Mouse (Mus musculus) liver, embryonic 11.5 days (tissue): ENCODE results near the gene Tnfsf18. TPM values are rescaled to one million over a fixed set of nuclear protein-coding genes. Genes with fewer than 3 reads are reported as not detected.

Experiments
- ATAC-seq: fragments of 200-750 bp; cut with Nextera tagmentation; replicated peaks from 2 replicates; pipeline ENCODE4 v1.8.0; 2017; ENCODE audit warnings: moderate number of reproducible peaks, mild to moderate bottlenecking, moderate TSS enrichment, moderate library complexity; ENCODE audit not compliant: low FRiP score
- DNase-seq: peaks from one replicate; pipeline ENCODE4 v3.0.0-alpha.2; 2017; ENCODE audit warnings: low spot score
- H3K27ac ChIP-seq: fragments of 300-500 bp; sonication (generic); 2 replicates; pipeline ENCODE4 v1.5.1; 2014; ENCODE audit warnings: mild to moderate bottlenecking, low read depth, low read length, control low read depth
- H3K27me3 ChIP-seq: fragments of 300-500 bp; sonication (generic); replicated peaks from 2 replicates; pipeline ENCODE4 v1.6.1; 2014; ENCODE audit warnings: low read length, mixed read lengths; ENCODE audit not compliant: control insufficient read depth, insufficient read depth
- H3K36me3 ChIP-seq: fragments of 300-500 bp; sonication (generic); 2 replicates; pipeline ENCODE4 v1.6.1; 2014; ENCODE audit warnings: mild to moderate bottlenecking, low read length, moderate library complexity, mixed read lengths; ENCODE audit not compliant: control insufficient read depth, insufficient read depth
- H3K4me1 ChIP-seq: fragments of 300-500 bp; sonication (generic); replicated peaks from 2 replicates; pipeline ENCODE4 v1.6.1; 2014; ENCODE audit warnings: low read length, mixed read lengths; ENCODE audit not compliant: control insufficient read depth, insufficient read depth
- H3K4me2 ChIP-seq: fragments of 300-500 bp; sonication (generic); 2 replicates; pipeline ENCODE4 v1.6.1; 2014; ENCODE audit warnings: mild to moderate bottlenecking, control low read depth, moderate library complexity
- H3K4me3 ChIP-seq: fragments of 300-500 bp; sonication (generic); 2 replicates; pipeline ENCODE4 v1.5.1; 2014; ENCODE audit warnings: low read depth, low read length, control low read depth
- H3K9ac ChIP-seq: fragments of 300-500 bp; sonication (generic); 2 replicates; pipeline ENCODE4 v1.6.1; 2014; ENCODE audit warnings: low read depth, low read length, control low read depth
- H3K9me3 ChIP-seq: fragments of 300-500 bp; sonication (generic); 2 replicates; pipeline ENCODE4 v1.6.1; 2016; ENCODE audit warnings: low read length, inconsistent platforms, mixed read lengths; ENCODE audit not compliant: control insufficient read depth
- WGBS: fragments of 180-500 bp; shearing (Covaris S2); extraction: QIAGEN DNeasy Blood & Tissue Kit; methylation state at CpG from one replicate; pipeline ENCODE4 v1.1.7; 2014; 5-methylcytosine and 5-hydroxymethylcytosine counted together
- polyA plus RNA-seq: library from polyadenylated mRNA; unstranded; fragments of >200 nt; fragmentation: Nextera tagmentation; extraction: Ambion mirVana; gene quantifications from 2 replicates; pipeline ENCODE4 v1.2.1, GENCODE M21; 2014

The Tnfsf18 gene
- polyA plus RNA-seq, result not detected in 2 replicates

GRCm38 (mm10) chr1:161494343-161494742, at the start of gene Tnfsf18:
Tnfsf18 (plus strand) TSS chr1:161494655.
- Histone ChIP-seq H3K27ac (no peak within 1 kb of the TSS), H3K36me3 (no peaks in the 10 kb centered on the region), H3K4me2 (no peak within 1 kb of the TSS), H3K4me1 (no peaks in the 10 kb centered on the region), H3K9ac (no peak within 1 kb of the TSS), H3K9me3 (no peaks in the 10 kb centered on the region), H3K4me3 (no peak within 1 kb of the TSS), H3K27me3 (no peaks in the 10 kb centered on the region)
- ATAC-seq, result no peak; the same call in 1 of the 2 replicates
- WGBS, result 52% methylated on average over 8 of the region's 8 CpGs
- DNase-seq, result no peak

GRCm38 (mm10) chr1:161444858-161445257, 49.6 kb upstream of the Tnfsf18 start:
- no peaks in the 10 kb centered on the region for H3K36me3 ChIP-seq
- ATAC-seq (no peak), DNase-seq (no peak)
- no peak overlapping the region for H3K4me2 ChIP-seq
- H3K4me3 ChIP-seq, result no peak overlapping the region
- no peaks in the 10 kb centered on the region for H3K27me3 ChIP-seq
- WGBS, result 73% methylated on average over 7 of the region's 7 CpGs
- H3K9me3 ChIP-seq, result no peaks in the 10 kb centered on the region
- H3K4me1 ChIP-seq, result no peaks in the 10 kb centered on the region
- H3K9ac ChIP-seq, result no peak overlapping the region
- H3K27ac ChIP-seq, result no peak overlapping the region

GRCm38 (mm10) chr1:161451683-161452245, 42.7 kb upstream of the Tnfsf18 start:
- 31% methylated on average over 3 of the region's 3 CpGs for WGBS
- no peaks in the 10 kb centered on the region for H3K27me3 ChIP-seq
- ATAC-seq (no peak), DNase-seq (no peak)
- no peaks in the 10 kb centered on the region for H3K4me1 ChIP-seq
- no peak overlapping the region for H3K9ac ChIP-seq
- no peak overlapping the region for H3K4me2 ChIP-seq
- no peaks in the 10 kb centered on the region for H3K36me3 ChIP-seq
- no peak overlapping the region for H3K4me3 ChIP-seq
- H3K9me3 ChIP-seq, result no peaks in the 10 kb centered on the region
- no peak overlapping the region for H3K27ac ChIP-seq

- DNase-seq, result no peak
- H3K9me3 ChIP-seq, result no peaks in the 10 kb centered on the region
- 96% methylated on average over 1 of the region's 1 CpGs for WGBS
- H3K27ac ChIP-seq, result no peak overlapping the region
- H3K36me3 ChIP-seq, result no peaks in the 10 kb centered on the region
- no peak overlapping the region for H3K9ac ChIP-seq
- ATAC-seq, result no peak
- no peaks in the 10 kb centered on the region for H3K4me1 ChIP-seq
- no peak overlapping the region for H3K4me3 ChIP-seq
- no peaks in the 10 kb centered on the region for H3K27me3 ChIP-seq
- H3K4me2 ChIP-seq, result no peak overlapping the region
Measured at GRCm38 (mm10) chr1:161452250-161452649, 42.2 kb upstream of the Tnfsf18 start.

GRCm38 (mm10) chr1:161463388-161464085, 30.9 kb upstream of the Tnfsf18 start:
- no peaks in the 10 kb centered on the region for H3K36me3 ChIP-seq
- DNase-seq (no peak), ATAC-seq (no peak)
- no peak overlapping the region for H3K27ac ChIP-seq
- WGBS, result 61% methylated on average over 2 of the region's 2 CpGs
- no peaks in the 10 kb centered on the region for H3K27me3 ChIP-seq
- no peak overlapping the region for H3K9ac ChIP-seq
- no peak overlapping the region for H3K4me3 ChIP-seq
- no peak overlapping the region for H3K4me2 ChIP-seq
- H3K4me1 ChIP-seq, result no peaks in the 10 kb centered on the region
- H3K9me3 ChIP-seq, result no peaks in the 10 kb centered on the region

GRCm38 (mm10) chr1:161477221-161477620, 17.2 kb upstream of the Tnfsf18 start:
- H3K9me3 ChIP-seq, result no peaks in the 10 kb centered on the region
- H3K36me3 ChIP-seq, result no peaks in the 10 kb centered on the region
- DNase-seq, result no peak
- no peak overlapping the region for H3K4me3 ChIP-seq
- H3K27me3 ChIP-seq, result no peaks in the 10 kb centered on the region
- ATAC-seq, result no peak
- no peak overlapping the region for H3K4me2 ChIP-seq
- H3K4me1 ChIP-seq, result no peaks in the 10 kb centered on the region
- WGBS, result 76% methylated on average over 3 of the region's 3 CpGs
- no peak overlapping the region for H3K9ac ChIP-seq
- H3K27ac ChIP-seq, result no peak overlapping the region

- WGBS, result 79% methylated on average over 1 of the region's 1 CpGs
- ATAC-seq, result no peak
Measured at GRCm38 (mm10) chr1:161479854-161480253, 14.6 kb upstream of the Tnfsf18 start.

GRCm38 (mm10) chr1:161482211-161482610, 12.2 kb upstream of the Tnfsf18 start:
- DNase-seq, result no peak
- 71% methylated on average over 3 of the region's 3 CpGs for WGBS

More at GRCm38 (mm10) chr1:161479854-161480253, 14.6 kb upstream of the Tnfsf18 start:
- Histone ChIP-seq H3K9me3 (no peaks in the 10 kb centered on the region), H3K4me1 (no peaks in the 10 kb centered on the region), H3K4me2 (no peak overlapping the region), H3K27me3 (no peaks in the 10 kb centered on the region), H3K9ac (no peak overlapping the region), H3K27ac (no peak overlapping the region), H3K4me3 (no peak overlapping the region), H3K36me3 (no peaks in the 10 kb centered on the region)
- DNase-seq, result no peak

GRCm38 (mm10) chr1:161487069-161487468, 7.4 kb upstream of the Tnfsf18 start:
- Histone ChIP-seq H3K9me3 (no peaks in the 10 kb centered on the region), H3K9ac (no peak overlapping the region), H3K36me3 (no peaks in the 10 kb centered on the region), H3K27me3 (no peaks in the 10 kb centered on the region), H3K4me3 (no peak overlapping the region), H3K27ac (no peak overlapping the region), H3K4me2 (no peak overlapping the region), H3K4me1 (no peaks in the 10 kb centered on the region)
- WGBS, result 77% methylated on average over 5 of the region's 5 CpGs
- no peak for ATAC-seq
- no peak for DNase-seq

More at GRCm38 (mm10) chr1:161482211-161482610, 12.2 kb upstream of the Tnfsf18 start:
- Histone ChIP-seq H3K27me3 (no peaks in the 10 kb centered on the region), H3K9me3 (no peaks in the 10 kb centered on the region), H3K36me3 (no peaks in the 10 kb centered on the region), H3K4me1 (no peaks in the 10 kb centered on the region), H3K4me2 (no peak overlapping the region), H3K27ac (no peak overlapping the region), H3K4me3 (no peak overlapping the region), H3K9ac (no peak overlapping the region)
- no peak; the same call in 1 of the 2 replicates for ATAC-seq
